ENCODE assay signal across 7 mouse cellular contexts in genomic region chr6:67754102-67754501, GRCm38 (mm10).
DNase-seq lines count a peak whose midpoint lies in the region; ATAC-seq and TF ChIP-seq lines count a peak whose summit lies in the region.
"Not testable (repeated sequence)": the region's sequence is repeated elsewhere in the genome, so short reads cannot be mapped to it uniquely, and the experiment has no call there.

No protein-coding gene starts in this region.

- not testable (repeated sequence) for H3K4me2 ChIP-seq in hindbrain, postnatal 0 days (ENCODE audit: low read depth, low read length); intestine, postnatal 0 days (replicated peaks; ENCODE audit: low read depth); liver, postnatal 0 days (ENCODE audit: low read depth, low read length); midbrain, postnatal 0 days (ENCODE audit: low read depth, low read length, poor library complexity, severe bottlenecking)

- not testable (repeated sequence) for H3K36me3 ChIP-seq in E14TG2a.4 (ENCODE audit: insufficient read depth, low read length); hindbrain, postnatal 0 days (ENCODE audit: insufficient read depth, low read length); intestine, postnatal 0 days (ENCODE audit: control insufficient read depth, insufficient read depth); liver, postnatal 0 days (replicated peaks; ENCODE audit: insufficient read depth, low read length); midbrain, postnatal 0 days (ENCODE audit: insufficient read depth, low read length)

- H3K27ac ChIP-seq in hindbrain, postnatal 0 days; intestine, postnatal 0 days (ENCODE audit: low read depth, low read length); layer of hippocampus, adult 2 months; liver, postnatal 0 days (ENCODE audit: low read depth); midbrain, postnatal 0 days (ENCODE audit: low read depth, low read length): not testable (repeated sequence)

- not testable (repeated sequence) for H3K4me3 ChIP-seq in E14TG2a.4 (replicated peaks; ENCODE audit: low read length); hindbrain, postnatal 0 days (ENCODE audit: low read length); intestine, postnatal 0 days (ENCODE audit: low read depth, low read length); layer of hippocampus, adult 2 months; liver, postnatal 0 days (ENCODE audit: low read depth, low read length); midbrain, postnatal 0 days (ENCODE audit: low read depth, low read length)

- H3K9ac ChIP-seq in hindbrain, postnatal 0 days (replicated peaks; ENCODE audit: low read length); intestine, postnatal 0 days (ENCODE audit: low read depth, low read length); liver, postnatal 0 days (replicated peaks); midbrain, postnatal 0 days (replicated peaks; ENCODE audit: low read length, poor library complexity, severe bottlenecking): not testable (repeated sequence)

- TF ChIP-seq EP300 in liver, postnatal 0 days (IDR thresholded peaks at IDR 0.05; ENCODE audit: low read depth): not testable (repeated sequence)

- not testable (repeated sequence) for H3K27me3 ChIP-seq in E14TG2a.4 (ENCODE audit: insufficient read depth, low read length); hindbrain, postnatal 0 days (ENCODE audit: insufficient read depth, low read length); intestine, postnatal 0 days (replicated peaks; ENCODE audit: control insufficient read depth, insufficient read depth, low read length); liver, postnatal 0 days (ENCODE audit: insufficient read depth, low read length); midbrain, postnatal 0 days (ENCODE audit: insufficient read depth, low read length)

- H3K9me3 ChIP-seq in E14TG2a.4 (ENCODE audit: low read length); hindbrain, postnatal 0 days (ENCODE audit: low read length); intestine, postnatal 0 days (ENCODE audit: control insufficient read depth); liver, postnatal 0 days (ENCODE audit: low read length); midbrain, postnatal 0 days (ENCODE audit: low read length): not testable (repeated sequence)

- peak; percentile 7; the same call in 1 of the 2 replicates for TF ChIP-seq CTCF in E14TG2a.4 (conservative IDR thresholded peaks at IDR 0.05; ENCODE audit: low read length)
- TF ChIP-seq CTCF in hindbrain, postnatal 0 days (IDR thresholded peaks at IDR 0.05; ENCODE audit: low read depth): peak; percentile 33
- TF ChIP-seq CTCF in intestine, postnatal 0 days (IDR thresholded peaks at IDR 0.05; ENCODE audit: low read depth): peak; percentile 35; the same call in 1 of the 2 replicates
- TF ChIP-seq CTCF in layer of hippocampus, adult 2 months (conservative IDR thresholded peaks at IDR 0.05): peak; percentile 54
- TF ChIP-seq CTCF in liver, postnatal 0 days (IDR thresholded peaks at IDR 0.05; ENCODE audit: low read depth): 0 out of 2 replicates have a peak, but pooled peaks have one; percentile 17
- peak; percentile 51 for TF ChIP-seq CTCF in midbrain, postnatal 0 days (IDR thresholded peaks at IDR 0.05)

- not testable (repeated sequence) for H3K4me1 ChIP-seq in E14TG2a.4 (replicated peaks; ENCODE audit: low read depth, low read length); hindbrain, postnatal 0 days (ENCODE audit: insufficient read depth, low read length); intestine, postnatal 0 days (replicated peaks; ENCODE audit: control insufficient read depth, insufficient read depth, low read length); liver, postnatal 0 days (ENCODE audit: insufficient read depth); midbrain, postnatal 0 days (ENCODE audit: insufficient read depth, low read length)

- WGBS in hindbrain, postnatal 0 days: 87% methylated on average over 1 of the region's 1 CpGs
- 82% methylated on average over 1 of the region's 1 CpGs for WGBS in intestine, postnatal 0 days
- 85% methylated on average over 1 of the region's 1 CpGs for WGBS in liver, postnatal 0 days (ENCODE audit: insufficient replicate concordance)
- WGBS in midbrain, postnatal 0 days: 82% methylated on average over 1 of the region's 1 CpGs

- 0 out of 2 replicates have a peak, but pooled peaks have one; percentile 34 for ATAC-seq in frontal cortex, adult (ENCODE audit: low TSS enrichment)
- ATAC-seq in hindbrain, postnatal 0 days; intestine, postnatal 0 days; liver, postnatal 0 days; midbrain, postnatal 0 days (ENCODE audit: low FRiP score): not testable (repeated sequence)

- not testable (repeated sequence) for DNase-seq in hindbrain, postnatal 0 days (ENCODE audit: low spot score); layer of hippocampus, adult 2 months (ENCODE audit: low spot score in 2 of 2); liver, postnatal 0 days; midbrain, postnatal 0 days (ENCODE audit: low spot score)
